Mouse (Mus musculus): ENCODE results near the gene Tprkb.
"Not testable (repeated sequence)": the region's sequence is repeated elsewhere in the genome, so short reads cannot be mapped to it uniquely, and the experiment has no call there.

Gene Tprkb

DNA sequence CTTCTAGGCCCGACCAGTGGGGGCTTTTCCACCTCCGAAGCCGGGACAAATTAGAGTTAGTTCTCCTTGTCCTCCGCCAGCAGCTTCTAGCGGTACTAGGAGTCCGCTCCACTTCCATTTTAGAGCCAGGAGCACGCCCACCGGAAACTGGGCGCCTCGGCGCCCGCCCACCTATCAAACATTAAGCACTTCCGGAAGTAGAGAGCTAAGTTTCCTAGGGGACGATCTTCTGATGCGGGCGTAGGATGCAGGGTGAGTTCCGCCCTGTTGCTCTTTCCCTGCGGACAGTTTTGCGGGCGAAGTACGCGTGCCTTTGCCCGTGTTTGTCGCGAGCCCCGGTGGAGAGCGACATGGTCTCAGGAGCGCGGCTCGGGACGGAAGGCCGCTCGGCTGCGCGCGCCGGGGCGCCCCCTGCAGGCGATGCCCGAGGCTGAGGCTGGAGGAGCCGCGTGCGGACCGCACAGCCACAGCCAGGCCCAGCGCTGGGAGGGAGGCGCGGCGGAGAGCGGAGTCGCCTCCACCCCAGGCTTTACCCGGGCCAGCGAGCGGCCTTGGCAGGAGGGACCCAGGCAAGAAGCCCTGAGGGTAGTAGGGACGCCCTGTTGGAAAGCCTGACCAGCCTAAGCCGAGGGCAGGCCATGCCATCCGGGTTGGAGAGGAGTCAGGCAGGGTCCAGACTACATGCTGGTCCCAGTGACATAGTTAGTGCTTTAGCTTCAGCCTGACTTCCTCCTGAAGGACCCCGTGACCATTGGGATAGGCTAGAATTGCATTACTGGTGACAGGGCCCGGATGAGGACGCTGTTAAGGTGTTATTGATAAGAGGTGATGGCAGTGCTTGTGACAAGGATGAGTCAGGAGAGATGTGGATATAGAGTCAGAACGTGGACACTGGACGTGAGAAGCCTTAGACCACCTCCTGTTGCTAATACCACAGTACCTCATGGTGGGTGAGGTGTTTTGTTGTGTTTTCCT lies 4.2 kb downstream of the Tprkb start, which contains the start of gene Nat8f1:
Gene Nat8f1, minus strand, starts transcription at position 149 of the 975 bp plus-strand sequence.
- DNase-seq (ENCODE audit: low read depth, low spot score) = peak; percentile 84

DNA sequence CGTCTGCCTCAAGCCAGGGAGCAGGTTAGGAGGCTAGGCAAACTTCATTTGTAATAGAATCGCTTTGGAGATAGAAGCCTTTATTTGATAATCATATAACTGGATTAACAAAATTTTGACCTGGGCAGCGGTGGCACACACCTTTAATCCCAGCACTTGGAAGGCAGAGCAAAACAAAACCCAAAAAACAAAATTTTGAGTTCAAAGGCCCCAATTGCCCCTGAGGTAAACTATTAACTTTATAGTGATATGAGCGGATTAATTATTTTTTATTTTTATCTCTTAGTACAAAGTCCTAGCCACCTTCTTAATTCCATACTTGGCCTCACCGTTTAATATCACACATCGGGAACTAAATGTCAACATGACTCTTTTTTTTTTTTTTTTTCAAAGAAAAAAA lies 4.9 kb downstream of the Tprkb start:
- no peak for DNase-seq (ENCODE audit: low read depth, low spot score)

DNA sequence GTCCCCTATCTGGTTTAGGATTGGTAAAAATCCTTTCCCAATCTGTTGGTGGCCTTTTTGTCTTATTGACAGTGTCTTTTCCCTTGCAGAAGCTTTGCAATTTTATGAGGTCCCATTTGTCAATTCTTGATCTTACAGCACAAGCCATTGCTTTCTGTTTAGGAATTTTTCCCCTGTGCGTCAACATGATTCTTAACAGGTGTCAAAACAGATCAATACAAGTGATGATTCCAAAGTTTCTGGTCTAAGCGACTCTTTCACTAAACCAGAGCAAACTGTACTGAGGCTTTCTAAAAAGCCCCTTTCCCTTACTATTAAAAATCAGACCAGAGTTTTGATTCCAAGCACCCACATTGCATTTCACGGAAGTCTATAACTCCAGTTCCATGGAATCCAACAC lies 6.7 kb downstream of the Tprkb start:
- DNase-seq (ENCODE audit: low read depth, low spot score) = not testable (repeated sequence)

DNA sequence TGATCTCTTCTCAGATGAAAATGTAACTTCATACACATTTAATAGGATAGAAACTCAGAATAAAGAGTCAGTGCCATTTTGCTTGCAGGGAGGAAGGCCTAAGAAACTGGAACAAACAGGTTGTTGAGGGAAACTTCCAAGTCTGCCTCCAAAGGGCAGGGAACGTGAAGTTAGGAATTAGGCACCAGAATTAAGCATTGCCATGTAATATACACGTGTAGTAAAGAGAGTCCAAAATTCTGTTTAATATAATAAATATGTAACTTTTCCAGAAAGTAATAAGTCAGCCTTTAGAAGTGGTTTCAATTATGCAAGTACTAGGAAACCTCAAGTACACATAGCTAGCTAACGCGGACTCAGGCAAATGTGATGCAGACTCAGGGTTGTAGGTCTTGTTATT lies 7.7 kb downstream of the Tprkb start:
- DNase-seq (ENCODE audit: low read depth, low spot score) = no peak

DNA sequence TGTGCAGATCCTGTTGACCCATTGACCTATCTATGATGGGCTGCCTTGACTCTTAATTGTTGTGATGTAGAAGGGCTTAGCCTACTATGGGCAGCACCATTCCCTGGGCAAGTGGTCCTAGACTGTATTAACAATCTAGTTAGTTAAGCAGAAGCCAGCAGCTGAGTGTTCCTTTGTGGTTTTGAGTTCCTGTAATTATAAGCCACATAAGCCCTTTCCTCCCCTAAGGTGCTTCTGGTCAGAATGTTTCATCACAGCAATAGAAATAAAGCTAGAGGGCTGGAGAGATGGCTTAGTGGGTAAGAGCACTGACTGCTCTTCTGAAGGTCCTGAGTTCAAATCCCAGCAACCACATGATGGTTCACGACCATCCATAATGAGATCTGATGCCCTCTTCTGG lies 12.0 kb downstream of the Tprkb start:
- no peak for DNase-seq (ENCODE audit: low read depth, low spot score)

DNA sequence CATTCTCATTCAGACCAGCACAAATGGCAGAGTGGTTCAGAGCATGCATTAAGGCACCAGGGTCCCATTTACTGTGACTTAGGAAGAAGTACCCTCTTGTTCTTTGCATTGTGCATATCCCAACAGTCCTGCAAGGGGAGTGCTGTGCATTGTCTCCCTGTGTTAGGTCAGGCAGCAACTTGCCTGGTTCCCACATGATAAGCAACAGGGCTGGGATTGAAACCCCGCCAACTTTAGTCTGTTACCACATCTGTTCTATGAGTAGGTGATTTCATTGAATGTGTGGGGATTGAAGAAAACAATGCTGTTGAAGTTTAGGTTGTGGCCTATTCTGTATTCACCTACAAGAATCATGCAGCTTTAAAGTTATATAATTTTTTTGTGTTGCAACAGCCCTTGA lies 15.0 kb downstream of the Tprkb start:
- no peak for DNase-seq (ENCODE audit: low read depth, low spot score)

DNA sequence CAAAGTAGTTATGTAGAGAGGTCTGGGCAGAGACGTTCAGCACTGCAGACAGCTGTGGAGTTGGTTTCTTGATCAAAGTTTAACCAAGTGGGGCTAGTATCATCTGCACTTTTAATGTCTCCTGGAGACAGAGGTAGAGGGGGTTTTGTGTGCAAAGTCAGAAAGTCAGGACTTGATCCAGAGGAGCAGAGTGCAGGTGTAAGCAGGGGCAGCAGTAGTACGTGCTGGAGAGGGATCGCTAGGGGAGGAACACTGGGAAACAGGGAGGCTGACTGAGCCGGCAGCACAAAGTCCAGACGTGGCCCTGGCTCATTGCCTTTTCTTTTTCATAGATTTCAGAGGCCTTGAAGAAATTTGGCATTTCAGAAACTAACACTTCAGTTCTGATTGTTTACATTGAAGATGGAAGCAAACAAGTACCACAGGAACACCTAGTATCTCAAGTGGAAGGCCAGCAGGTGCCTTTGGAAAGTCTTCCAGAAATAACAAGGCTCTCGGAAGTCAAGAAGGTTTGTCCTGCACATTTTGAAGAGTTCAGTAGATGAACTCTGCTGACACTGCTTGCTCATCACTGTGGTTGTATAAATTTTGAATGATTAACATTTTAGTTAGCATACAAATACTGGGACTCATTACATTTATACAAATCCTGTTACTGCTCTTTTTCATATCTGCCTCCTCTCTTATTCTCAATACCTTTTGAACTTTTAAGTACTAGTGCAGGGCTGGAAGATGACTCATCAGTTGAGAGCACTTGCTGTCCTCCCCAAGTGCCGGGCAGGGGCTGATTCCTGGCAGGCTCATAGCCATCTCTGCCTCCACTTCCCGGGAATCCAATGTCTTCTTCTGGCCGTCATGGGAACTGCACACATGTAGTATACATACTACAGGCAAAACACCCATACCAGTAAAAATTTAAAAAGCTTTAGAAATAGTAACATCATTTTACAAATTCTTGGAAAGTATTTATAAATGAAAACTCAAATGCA lies 16.1 kb downstream of the Tprkb start:
- DNase-seq (ENCODE audit: low read depth, low spot score) = no peak

DNA sequence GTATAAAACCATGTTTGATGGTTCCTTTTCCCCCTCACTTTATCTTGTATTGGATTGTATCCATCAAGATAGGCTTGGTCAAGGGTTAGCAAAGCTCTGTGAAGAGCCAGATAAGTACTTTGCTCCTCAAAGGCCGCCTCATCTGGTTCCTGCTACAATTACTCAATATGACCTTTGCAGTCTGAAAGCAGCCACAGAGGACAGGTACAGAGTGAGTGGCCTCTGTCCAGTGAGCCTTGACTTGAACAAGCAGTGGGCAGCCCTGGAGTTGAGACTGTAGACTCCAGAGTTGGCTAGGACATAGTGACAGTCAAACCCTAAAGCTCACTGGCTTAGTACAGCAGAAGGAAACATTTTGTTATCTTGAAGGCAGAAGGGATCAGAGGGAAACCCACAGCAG lies 17.6 kb downstream of the Tprkb start:
- no peak for DNase-seq (ENCODE audit: low read depth, low spot score)

DNA sequence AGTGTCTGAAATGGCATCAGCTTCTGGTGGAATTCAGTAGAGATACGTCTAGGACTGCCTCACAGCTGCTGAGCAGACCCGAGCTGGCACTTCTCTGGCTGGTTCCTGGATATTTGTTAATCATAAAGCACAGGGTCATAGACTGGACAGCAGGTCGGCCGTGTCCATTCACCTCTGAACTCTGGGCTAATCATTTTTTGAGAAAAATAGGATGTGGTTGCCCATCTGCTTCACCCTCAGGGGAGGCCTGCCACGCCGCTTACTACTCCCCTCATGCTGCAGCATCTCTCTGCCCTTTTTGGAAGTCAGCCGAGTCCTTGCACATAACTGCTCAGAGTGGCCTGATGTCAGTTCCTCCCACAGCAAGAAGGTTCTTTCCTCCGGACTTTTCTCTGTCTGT lies 22.4 kb downstream of the Tprkb start:
- no peak for DNase-seq (ENCODE audit: low read depth, low spot score)

DNA sequence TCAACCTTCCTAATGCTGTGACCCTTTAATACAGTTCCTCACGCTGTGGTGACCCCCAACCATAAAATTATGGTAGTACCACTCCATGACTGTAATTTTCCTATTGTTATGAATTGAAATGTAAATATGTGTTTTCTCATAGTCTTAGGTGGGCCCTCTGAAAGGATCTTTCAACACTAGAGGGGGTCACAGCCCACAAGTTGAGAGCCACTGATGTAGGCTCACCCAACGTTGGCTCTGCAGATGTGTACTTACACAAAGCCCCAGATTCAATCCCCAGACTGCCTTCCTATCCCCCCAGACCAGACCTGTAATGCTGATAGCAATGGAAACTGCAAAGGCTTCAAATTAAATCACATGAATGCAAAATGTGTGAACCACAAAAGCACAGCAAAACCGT lies 24.0 kb downstream of the Tprkb start:
- no peak for DNase-seq (ENCODE audit: low read depth, low spot score)

DNA sequence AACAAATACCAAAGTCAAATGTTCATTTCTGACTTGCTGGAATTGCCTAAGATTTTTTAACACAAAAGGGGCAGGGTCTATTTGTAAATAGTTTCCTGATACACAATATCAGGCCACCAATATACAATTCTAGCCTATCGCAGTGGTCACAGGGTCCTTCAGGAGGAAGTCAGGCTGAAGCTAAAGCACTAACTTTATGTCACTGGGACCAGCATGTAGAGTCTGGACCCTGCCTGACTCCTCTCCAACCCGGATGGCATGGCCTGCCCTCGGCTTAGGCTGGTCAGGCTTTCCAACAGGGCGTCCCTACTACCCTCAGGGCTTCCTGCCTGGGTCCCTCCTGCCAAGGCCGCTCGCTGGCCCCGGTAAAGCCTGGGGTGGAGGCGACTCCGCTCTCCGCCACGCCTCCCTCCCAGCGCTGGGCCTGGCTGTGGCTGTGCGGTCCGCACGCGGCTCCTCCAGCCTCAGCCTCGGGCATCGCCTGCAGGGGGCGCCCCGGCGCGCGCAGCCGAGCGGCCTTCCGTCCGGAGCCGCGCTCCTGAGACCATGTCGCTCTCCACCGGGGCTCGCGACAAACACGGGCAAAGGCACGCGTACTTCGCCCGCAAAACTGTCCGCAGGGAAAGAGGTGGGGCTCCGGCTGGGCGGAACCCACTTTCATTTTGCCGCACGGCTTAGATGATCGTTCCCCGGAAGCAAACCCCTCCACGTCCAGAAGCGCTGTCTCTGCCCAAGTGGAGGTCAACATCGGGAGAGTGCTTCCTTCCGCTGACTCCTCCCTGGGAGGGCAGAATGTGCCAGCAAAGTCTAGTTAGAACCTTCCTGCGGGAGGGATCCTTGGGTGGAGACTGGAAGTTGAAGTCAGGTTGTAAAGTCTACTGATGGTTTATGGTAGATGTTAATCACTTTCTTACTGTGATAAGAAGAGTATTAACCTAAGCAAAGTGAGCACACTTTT lies 25.1 kb downstream of the Tprkb start:
- peak; percentile 84 for DNase-seq (ENCODE audit: low read depth, low spot score)

DNA sequence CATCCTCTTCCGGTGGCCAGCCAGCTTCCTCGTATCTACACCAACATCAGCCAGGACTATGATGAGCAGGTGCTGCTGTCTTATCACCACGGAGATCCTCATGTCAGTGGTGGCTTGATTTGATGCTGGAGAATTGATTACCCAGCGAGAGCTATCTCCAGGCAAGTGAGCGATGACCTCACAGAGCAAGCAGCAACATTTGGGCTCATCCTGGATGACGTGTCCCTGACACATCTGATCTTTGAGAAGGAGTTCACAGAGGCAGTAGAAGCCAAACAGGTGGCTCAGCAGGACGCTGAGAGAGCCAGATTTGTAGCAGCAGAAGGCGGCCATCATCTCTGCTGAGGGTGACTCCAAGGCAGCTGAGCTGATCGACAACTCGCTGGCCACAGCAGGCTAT lies 27.0 kb downstream of the Tprkb start:
- no peak for DNase-seq (ENCODE audit: low read depth, low spot score)

DNA sequence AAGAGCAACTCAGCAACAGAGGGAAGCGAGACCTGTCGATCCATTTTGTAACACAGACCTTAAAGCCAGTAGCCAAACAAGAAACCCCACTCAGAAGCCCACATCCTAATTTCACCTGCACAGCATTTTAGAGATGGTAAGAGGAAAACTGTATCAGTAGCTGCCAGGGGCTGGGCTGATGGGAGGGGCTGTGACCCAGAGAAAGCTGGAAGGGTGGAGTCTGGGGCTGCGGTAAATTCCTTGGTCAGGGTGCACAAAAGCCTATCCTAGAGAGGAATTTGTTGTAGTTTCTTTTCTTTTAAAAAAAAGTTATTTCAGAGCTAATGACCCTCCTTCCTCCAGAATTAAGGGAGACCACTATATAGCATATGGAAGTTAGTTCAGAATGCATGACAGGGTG lies 30.8 kb downstream of the Tprkb start:
- DNase-seq (ENCODE audit: low read depth, low spot score) = no peak

DNA sequence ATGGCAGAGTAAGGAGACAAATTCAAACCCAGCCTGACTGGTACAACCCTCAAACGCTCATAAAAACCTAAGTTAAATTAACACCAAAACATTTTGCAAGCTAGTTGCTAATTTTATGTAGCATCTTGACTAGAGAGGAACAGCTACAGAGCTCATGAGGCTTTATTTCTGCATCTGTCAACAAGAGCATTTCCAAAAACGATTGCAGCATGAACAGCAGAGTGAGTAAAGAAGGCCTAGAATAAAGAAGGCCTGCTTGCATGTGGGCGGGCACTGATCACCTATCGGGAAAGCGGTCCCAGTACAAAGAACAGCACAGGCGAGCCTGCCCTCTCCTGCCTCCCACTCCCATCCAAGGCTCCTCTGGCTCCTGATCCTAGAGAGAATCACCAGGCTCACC lies 36.9 kb downstream of the Tprkb start:
- no peak for DNase-seq (ENCODE audit: low read depth, low spot score)

DNA sequence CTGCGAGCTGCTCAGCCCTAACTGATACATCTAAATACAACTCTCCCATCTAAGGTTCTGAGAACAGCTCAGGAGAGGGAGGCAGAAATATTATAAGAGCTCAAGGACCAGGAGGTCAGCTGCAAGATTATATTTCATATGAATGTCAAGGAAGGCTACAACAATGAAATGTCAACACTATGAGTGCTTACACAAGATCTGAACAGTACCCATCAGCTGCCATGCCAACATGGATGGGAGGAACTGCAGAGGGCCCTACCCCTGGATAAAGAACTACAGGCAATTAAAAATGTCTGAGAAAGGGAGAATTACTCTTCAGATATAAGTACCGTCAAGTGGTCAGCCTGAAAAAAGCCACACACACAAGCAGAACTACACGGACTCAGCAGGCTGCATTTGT lies 45.9 kb downstream of the Tprkb start:
- DNase-seq (ENCODE audit: low read depth, low spot score) = no peak

DNA sequence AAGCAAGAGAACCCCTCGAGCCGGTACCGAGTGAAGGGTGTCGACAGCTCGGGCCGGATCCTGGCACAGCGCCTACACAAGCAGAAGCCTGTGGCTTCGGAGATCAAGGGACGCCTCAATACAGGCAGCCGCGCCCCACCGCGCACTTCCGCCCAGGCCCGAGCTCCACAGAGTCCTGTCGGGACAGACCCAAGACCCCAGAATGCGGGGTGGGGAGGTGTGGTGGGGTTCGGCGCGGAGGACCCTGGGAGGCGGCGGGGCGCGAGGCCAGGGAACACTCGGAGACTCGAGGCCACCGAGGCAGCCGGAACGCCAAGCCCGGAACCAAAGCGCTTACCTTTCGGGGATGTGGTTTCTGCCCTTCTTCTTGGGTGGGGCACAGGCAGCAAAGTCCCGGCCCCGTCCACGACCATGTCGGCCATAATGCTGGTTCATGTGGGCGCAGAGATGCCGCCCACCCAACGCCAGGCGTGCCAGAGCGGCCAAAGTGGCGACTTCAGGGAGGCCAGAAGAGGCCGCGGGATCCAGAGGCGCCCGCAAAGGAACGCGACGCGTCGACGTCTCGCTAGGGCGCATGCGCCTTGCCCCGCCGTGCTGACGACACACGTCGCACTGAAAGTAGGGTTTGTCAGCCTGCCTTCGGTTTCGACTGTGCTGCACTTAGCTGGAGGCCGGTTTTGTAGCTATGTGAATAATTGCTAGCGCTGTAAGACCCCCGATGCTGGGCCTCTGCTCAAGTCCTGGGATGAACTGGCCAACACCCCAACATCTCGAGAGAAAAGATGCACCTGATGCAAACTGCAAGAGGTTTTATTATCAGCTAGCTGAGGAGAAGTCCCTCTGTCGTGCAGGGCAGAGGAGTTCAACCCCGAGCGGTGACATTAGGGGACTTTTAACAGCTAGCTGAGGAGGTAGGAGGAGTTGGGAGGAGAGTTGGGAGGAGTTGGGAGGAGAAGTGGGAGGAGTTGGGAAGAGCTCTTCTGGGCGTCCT lies 49.7 kb downstream of the Tprkb start, which contains the start of gene Dusp11:
Gene Dusp11, minus strand, starts transcription at position 567 of the 991 bp plus-strand sequence.
- peak; percentile 90 for DNase-seq (ENCODE audit: low read depth, low spot score)

DNA sequence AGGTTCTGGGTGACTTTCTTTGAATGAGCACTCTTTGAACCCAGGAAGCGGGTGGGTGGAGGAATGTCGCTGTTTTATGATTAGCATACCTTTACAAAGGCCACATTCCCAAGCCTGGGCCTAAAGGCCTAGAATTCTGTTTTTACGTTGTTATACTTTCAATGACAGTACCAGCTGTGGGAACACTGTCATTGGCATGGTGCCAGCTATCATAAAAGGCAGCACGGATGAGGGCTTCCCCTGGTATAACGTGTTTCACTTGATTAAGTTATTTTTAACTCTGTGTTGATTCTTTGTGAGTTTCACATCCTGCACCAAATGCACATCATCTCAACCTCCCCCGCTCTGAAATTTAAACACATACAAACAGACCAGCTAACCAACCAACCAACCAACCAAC lies 54.4 kb downstream of the Tprkb start:
- peak; percentile 26 for DNase-seq (ENCODE audit: low read depth, low spot score)

DNA sequence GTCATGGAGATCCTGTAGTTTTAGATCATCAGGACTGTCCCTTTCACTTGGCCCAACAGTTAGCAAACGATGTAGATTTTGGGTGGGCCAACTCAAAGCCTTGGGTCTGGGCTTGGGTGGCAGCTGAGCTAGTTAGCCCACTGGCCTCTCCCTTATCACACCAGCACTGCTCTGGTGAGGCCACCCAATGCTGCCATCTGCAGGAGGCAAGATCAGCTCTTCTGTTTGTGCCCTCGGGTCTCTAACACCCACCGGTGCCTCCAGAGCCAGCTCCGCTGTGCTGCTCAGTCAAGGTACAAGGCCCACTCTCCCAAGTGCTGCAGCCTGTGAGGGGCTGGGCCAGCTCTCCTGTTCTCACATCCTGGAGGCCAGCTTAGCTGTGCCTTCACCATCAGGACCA lies 55.0 kb downstream of the Tprkb start:
- no peak for DNase-seq (ENCODE audit: low read depth, low spot score)

DNA sequence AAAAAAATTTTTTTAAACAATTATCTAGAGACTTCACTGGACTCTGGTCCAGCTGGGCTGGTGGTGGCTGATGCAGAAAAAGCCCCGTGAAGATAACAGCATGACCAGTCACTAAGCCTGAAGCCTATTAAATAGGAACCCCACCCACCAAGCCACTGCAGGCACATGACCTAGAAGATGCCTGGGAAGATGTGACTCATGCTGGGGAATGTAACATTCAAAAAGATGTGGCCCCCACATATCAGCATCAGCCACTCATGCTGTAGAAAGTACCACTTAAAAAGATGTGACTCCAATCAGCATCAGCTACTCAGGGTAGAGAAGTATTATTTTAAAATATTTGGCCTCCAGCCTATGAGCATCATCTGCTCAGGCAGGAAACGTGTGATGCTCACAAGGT lies 58.2 kb downstream of the Tprkb start:
- no peak for DNase-seq (ENCODE audit: low read depth, low spot score)

DNA sequence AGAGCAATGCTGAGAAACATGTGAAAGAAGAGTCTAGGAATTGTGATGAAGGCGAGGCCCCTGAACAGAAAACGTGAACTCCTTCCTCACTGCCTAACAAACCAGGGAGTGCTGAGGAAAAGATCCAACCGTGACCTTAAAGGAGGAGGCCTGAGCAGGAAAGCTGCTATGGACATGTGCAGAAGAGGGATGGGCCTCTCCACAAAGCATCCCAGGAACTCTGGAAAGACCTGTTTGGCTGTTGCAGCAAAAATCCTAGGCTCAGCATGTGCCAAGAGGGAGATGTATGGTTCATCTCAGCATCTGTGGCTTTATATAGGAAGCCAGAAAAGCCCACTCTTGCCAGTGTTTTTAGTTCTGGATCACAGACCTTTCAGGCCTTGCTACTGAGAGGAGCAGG lies 61.0 kb downstream of the Tprkb start:
- DNase-seq (ENCODE audit: low read depth, low spot score) = no peak

Data from skeletal muscle tissue, adult 2 months (tissue).